Mouse (Mus musculus) liver, postnatal 0 days (tissue): ENCODE results near the gene 2210408I21Rik.

Experiments
- CTCF ChIP-seq: sonication (generic); IDR thresholded peaks from 2 replicates; pipeline ENCODE4 v1.5.1; 2016; ENCODE audit warnings: antibody characterized with exemption, low read depth
- EP300 ChIP-seq: IDR thresholded peaks from 2 replicates; pipeline ENCODE4 v1.6.1; 2016; ENCODE audit warnings: antibody characterized with exemption, low read depth, mild to moderate bottlenecking

DNA sequence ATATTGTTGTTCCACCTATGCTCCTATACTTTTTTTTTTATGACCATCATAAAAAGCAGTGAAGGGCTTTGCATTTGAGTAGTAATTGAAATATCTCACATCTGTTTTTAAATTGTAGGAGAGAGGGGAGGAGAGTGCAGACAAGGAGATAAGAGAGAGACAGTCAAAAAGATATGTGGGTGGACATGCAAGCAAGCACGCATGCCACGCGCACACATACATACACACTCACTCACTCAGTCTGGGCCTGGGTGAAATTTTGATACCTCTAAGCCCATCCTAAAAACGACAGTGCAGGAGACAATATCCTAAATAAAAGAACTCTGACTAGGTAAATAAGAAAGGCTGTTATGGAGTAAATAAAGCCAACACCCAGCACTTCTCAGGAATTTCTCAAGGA is 16.6 kb upstream of the 2210408I21Rik start:
- TF ChIP-seq CTCF (no peak), EP300 (no peak)
